Mouse (Mus musculus) forebrain, embryonic 15.5 days (tissue): ENCODE results near the gene Gpr89. TPM values are rescaled to one million over a fixed set of nuclear protein-coding genes. Genes with fewer than 3 reads are reported as not detected.

Source experiments
- ATAC-seq: fragments of 200-750 bp; cut with Nextera tagmentation; replicated peaks from 2 replicates; pipeline ENCODE4 v1.8.0; 2017; ENCODE audit warnings: mild to moderate bottlenecking, moderate TSS enrichment, moderate library complexity
- H3K27ac ChIP-seq: fragments of 300-500 bp; sonication (generic); replicated peaks from 2 replicates; pipeline ENCODE4 v1.5.1; 2015; ENCODE audit warnings: mild to moderate bottlenecking, inconsistent platforms
- H3K27me3 ChIP-seq: fragments of 300-500 bp; sonication (generic); 2 replicates; pipeline ENCODE4 v1.6.1; 2015; ENCODE audit warnings: inconsistent platforms
- H3K36me3 ChIP-seq: fragments of 300-500 bp; sonication (generic); 2 replicates; pipeline ENCODE4 v1.6.1; 2015; ENCODE audit warnings: mild to moderate bottlenecking, inconsistent platforms
- H3K4me1 ChIP-seq: fragments of 300-500 bp; sonication (generic); 2 replicates; pipeline ENCODE4 v1.6.1; 2015; ENCODE audit warnings: inconsistent platforms
- H3K4me2 ChIP-seq: fragments of 300-500 bp; sonication (generic); replicated peaks from 2 replicates; pipeline ENCODE4 v1.6.1; 2015; ENCODE audit warnings: mild to moderate bottlenecking, inconsistent platforms
- H3K4me3 ChIP-seq: fragments of 300-500 bp; sonication (generic); 2 replicates; pipeline ENCODE4 v1.5.1; 2015; ENCODE audit warnings: mild to moderate bottlenecking, inconsistent platforms
- H3K9ac ChIP-seq: fragments of 300-500 bp; sonication (generic); replicated peaks from 2 replicates; pipeline ENCODE4 v1.6.1; 2015; ENCODE audit warnings: mild to moderate bottlenecking, inconsistent platforms
- H3K9me3 ChIP-seq: fragments of 300-500 bp; sonication (generic); 2 replicates; pipeline ENCODE4 v1.6.1; 2016; ENCODE audit warnings: inconsistent platforms
- WGBS: fragments of 180-500 bp; shearing (Covaris S2); methylation state at CpG from one replicate; pipeline ENCODE4 v1.1.7; 2015; ENCODE audit warnings: mixed read lengths; 5-methylcytosine and 5-hydroxymethylcytosine counted together
- polyA plus RNA-seq: library from polyadenylated mRNA; unstranded; fragments of >200 nt; fragmentation: Nextera tagmentation; extraction: Ambion mirVana; gene quantifications from 2 replicates; pipeline ENCODE4 v1.2.1, GENCODE M21; 2015

The Gpr89 gene
- polyA plus RNA-seq, 1 experiment from 2014 or later = 36.3 TPM

GRCm38 (mm10) chr3:96902336-96902999, 2.7 kb downstream of the Gpr89 start:
- Histone ChIP-seq H3K9ac (no peak overlapping the region), H3K27ac (no peak overlapping the region), H3K27me3 (no peaks in the 10 kb centered on the region), H3K4me1 (peaks cover 16% of the 10 kb centered on the region), H3K4me2 (no peak overlapping the region), H3K9me3 (no peaks in the 10 kb centered on the region), H3K4me3 (no peak overlapping the region), H3K36me3 (no peaks in the 10 kb centered on the region)
- 92% methylated on average over 4 of the region's 4 CpGs for WGBS
- no peak for ATAC-seq

- Histone ChIP-seq H3K9me3 (no peaks in the 10 kb centered on the region), H3K9ac (no peak overlapping the region), H3K27me3 (no peaks in the 10 kb centered on the region), H3K27ac (no peak overlapping the region), H3K4me3 (no peak overlapping the region), H3K36me3 (peaks cover 48% of the 10 kb centered on the region), H3K4me2 (no peak overlapping the region), H3K4me1 (no peaks in the 10 kb centered on the region)
- WGBS = 93% methylated on average over 7 of the region's 7 CpGs
- no peak for ATAC-seq
Observed at GRCm38 (mm10) chr3:96883690-96884089, 21.5 kb downstream of the Gpr89 start.

DNA sequence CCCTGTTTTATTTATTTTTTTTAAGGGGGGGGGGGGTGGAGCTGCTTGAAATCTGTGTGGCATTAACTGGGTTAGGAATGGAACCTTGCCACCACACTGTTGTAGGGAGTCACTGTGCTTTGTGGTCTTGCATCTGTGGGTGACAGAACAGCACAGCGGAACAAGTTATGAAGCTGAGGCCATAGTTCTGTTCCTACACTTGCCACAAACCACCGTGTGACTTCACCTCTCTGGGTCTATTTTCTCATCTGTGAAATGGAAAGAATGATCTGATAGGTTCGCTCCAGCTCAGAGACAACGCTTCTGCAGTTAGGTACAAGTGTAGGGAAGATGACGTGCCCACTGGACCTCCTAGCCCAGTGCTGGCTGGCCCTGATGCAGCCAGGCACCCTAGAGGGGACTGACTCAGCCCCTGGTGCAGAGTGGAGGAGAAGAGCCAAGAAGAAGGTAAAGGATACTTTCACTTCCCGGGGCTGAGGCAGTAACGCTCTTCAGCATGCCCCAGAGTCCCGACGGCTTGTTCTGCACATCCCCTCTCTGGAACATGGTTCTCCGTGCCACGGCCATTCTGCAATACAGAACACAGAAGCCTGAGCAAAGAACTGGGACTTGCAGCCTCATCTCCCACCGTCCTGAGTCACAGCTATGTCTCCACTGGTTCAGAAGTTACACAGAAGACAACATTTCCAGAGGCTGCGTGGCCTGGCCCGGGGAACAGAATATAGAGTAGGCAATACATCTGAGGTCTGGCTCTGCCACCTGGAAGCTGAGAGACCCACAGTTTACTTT, 22.9 kb downstream of the Gpr89 start:
- 93% methylated on average over 14 of the region's 14 CpGs for WGBS
- ATAC-seq = no peak
- Histone ChIP-seq H3K36me3 (peaks cover 45% of the 10 kb centered on the region), H3K27me3 (no peaks in the 10 kb centered on the region), H3K9me3 (no peaks in the 10 kb centered on the region), H3K4me2 (no peak overlapping the region), H3K27ac (no peak overlapping the region), H3K4me3 (no peak overlapping the region), H3K4me1 (no peaks in the 10 kb centered on the region), H3K9ac (no peak overlapping the region)

GRCm38 (mm10) chr3:96881557-96881956, 23.6 kb downstream of the Gpr89 start:
- Histone ChIP-seq H3K36me3 (peaks cover 45% of the 10 kb centered on the region), H3K27ac (no peak overlapping the region), H3K4me2 (no peak overlapping the region), H3K9ac (no peak overlapping the region), H3K4me3 (no peak overlapping the region), H3K27me3 (no peaks in the 10 kb centered on the region), H3K9me3 (no peaks in the 10 kb centered on the region), H3K4me1 (no peaks in the 10 kb centered on the region)
- WGBS = 86% methylated on average over 6 of the region's 6 CpGs
- no peak for ATAC-seq

GRCm38 (mm10) chr3:96880385-96880784, 24.8 kb downstream of the Gpr89 start:
- no peaks in the 10 kb centered on the region for H3K4me1 ChIP-seq
- no peak overlapping the region for H3K4me2 ChIP-seq
- H3K9ac ChIP-seq = no peak overlapping the region
- peaks cover 48% of the 10 kb centered on the region for H3K36me3 ChIP-seq
- no peaks in the 10 kb centered on the region for H3K27me3 ChIP-seq
- H3K4me3 ChIP-seq = no peak overlapping the region
- no peak for ATAC-seq
- WGBS = 86% methylated on average over 4 of the region's 4 CpGs
- no peak overlapping the region for H3K27ac ChIP-seq
- H3K9me3 ChIP-seq = no peaks in the 10 kb centered on the region

DNA sequence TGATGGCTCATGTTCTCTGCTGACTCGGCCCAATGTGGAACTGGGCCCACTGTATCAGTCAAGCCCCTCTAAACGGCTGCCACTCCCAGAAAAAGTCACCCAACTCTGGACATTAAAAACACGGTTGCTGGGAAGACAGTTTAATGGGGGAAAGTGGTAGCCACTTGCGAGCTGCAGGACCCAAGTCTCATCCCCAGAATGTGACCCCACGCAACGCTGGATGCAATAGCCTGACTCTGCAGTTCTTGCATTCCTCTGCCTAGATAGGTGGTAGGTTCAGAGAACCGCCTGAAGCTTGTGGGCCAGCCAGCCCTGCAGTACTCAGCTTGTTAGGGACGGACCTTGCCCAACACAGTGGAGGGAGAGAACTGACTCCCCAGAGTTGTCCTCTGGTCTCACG, 25.6 kb downstream of the Gpr89 start:
- no peak overlapping the region for H3K4me2 ChIP-seq
- no peaks in the 10 kb centered on the region for H3K4me1 ChIP-seq
- 91% methylated on average over 9 of the region's 9 CpGs for WGBS
- H3K9ac ChIP-seq = no peak overlapping the region
- H3K9me3 ChIP-seq = no peaks in the 10 kb centered on the region
- H3K4me3 ChIP-seq = no peak overlapping the region
- peaks cover 52% of the 10 kb centered on the region for H3K36me3 ChIP-seq
- no peak for ATAC-seq
- no peaks in the 10 kb centered on the region for H3K27me3 ChIP-seq
- no peak overlapping the region for H3K27ac ChIP-seq

DNA sequence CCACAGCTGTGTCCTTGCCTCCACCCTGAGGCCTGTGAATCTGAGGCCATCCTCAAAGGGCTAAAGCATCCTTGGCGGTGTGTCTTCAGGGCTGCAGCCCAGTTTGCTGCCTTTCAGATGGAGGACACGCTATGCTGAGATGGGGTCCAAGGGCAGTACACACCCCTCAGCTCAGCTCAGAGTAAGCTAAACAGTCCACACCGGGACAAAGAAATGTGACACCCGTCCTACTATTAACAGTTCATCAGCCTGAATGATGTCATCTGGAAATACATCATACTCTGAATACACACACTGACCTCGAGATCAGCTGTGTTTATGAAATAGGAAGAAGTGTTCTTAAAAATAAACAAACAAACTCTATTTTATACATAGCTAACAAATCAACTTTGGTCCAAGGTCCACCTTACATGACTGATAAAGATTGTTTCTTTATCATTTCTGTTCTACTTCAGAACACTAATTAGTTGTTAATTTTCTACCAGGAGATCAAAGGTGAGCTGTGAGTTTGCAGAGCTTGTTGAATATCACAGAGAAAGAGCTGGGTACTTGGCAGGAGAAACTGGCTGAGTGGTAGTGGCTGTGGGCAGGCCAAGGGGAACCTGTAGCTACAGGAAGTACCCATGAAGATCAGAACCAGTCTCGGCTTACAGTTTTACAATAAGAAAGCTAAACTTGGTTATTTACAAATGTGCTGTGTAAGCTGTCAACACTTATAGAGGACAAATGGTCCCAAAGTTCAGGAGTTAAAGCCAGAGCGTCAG, 30.2 kb downstream of the Gpr89 start:
- peaks cover 65% of the 10 kb centered on the region for H3K36me3 ChIP-seq

GRCm38 (mm10) chr3:96872501-96872900, 32.6 kb downstream of the Gpr89 start:
- peaks cover 68% of the 10 kb centered on the region for H3K36me3 ChIP-seq
- ATAC-seq = no peak
- no peaks in the 10 kb centered on the region for H3K27me3 ChIP-seq
- H3K9ac ChIP-seq = no peak overlapping the region
- WGBS = 95% methylated on average over 8 of the region's 8 CpGs
- H3K4me3 ChIP-seq = no peak overlapping the region
- no peak overlapping the region for H3K4me2 ChIP-seq
- H3K4me1 ChIP-seq = no peaks in the 10 kb centered on the region
- H3K9me3 ChIP-seq = no peaks in the 10 kb centered on the region
- H3K27ac ChIP-seq = no peak overlapping the region

More for the DNA sequence above, 30.2 kb downstream of the Gpr89 start:
- H3K9ac ChIP-seq = no peak overlapping the region
- no peak overlapping the region for H3K4me2 ChIP-seq
- no peak overlapping the region for H3K4me3 ChIP-seq
- no peaks in the 10 kb centered on the region for H3K4me1 ChIP-seq
- WGBS = 85% methylated on average over 7 of the region's 7 CpGs
- H3K9me3 ChIP-seq = no peaks in the 10 kb centered on the region
- no peaks in the 10 kb centered on the region for H3K27me3 ChIP-seq
- no peak for ATAC-seq
- no peak overlapping the region for H3K27ac ChIP-seq

- Histone ChIP-seq H3K4me1 (no peaks in the 10 kb centered on the region), H3K27me3 (no peaks in the 10 kb centered on the region), H3K4me3 (no peak overlapping the region), H3K9me3 (no peaks in the 10 kb centered on the region), H3K4me2 (no peak overlapping the region), H3K9ac (no peak overlapping the region), H3K27ac (no peak overlapping the region), H3K36me3 (peaks cover 68% of the 10 kb centered on the region)
- ATAC-seq = no peak
- 88% methylated on average over 8 of the region's 8 CpGs for WGBS
Observed at GRCm38 (mm10) chr3:96871070-96871469, 34.1 kb downstream of the Gpr89 start.

DNA sequence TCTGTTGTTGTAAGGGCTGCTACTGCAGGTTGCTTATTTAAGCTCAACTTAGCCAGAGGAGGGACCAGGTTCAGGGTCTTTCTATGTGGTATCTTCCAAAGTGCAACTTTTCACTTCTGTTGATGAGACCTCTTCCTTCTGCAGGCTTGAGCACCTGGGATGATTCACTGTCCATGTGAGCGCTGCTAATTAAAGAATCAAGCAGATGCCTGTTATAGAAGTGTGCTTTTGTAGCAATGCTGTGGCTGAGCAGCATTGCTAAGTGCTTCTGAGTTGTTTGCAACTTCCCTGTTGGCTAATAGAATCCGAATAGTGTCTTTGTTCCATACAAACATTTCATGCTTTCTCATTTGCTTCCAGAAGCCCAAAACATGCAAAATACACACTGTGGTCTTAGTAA, 34.9 kb downstream of the Gpr89 start:
- Histone ChIP-seq H3K9me3 (no peaks in the 10 kb centered on the region), H3K27me3 (no peaks in the 10 kb centered on the region), H3K36me3 (peaks cover 63% of the 10 kb centered on the region), H3K4me3 (no peak overlapping the region), H3K27ac (no peak overlapping the region), H3K4me1 (no peaks in the 10 kb centered on the region), H3K4me2 (no peak overlapping the region), H3K9ac (no peak overlapping the region)
- no peak for ATAC-seq
- WGBS = 92% methylated on average over 2 of the region's 2 CpGs

- Histone ChIP-seq H3K9me3 (no peaks in the 10 kb centered on the region), H3K27me3 (no peaks in the 10 kb centered on the region), H3K4me3 (no peak overlapping the region), H3K4me1 (no peaks in the 10 kb centered on the region), H3K4me2 (no peak overlapping the region), H3K9ac (no peak overlapping the region), H3K36me3 (peaks cover 53% of the 10 kb centered on the region), H3K27ac (no peak overlapping the region)
- no peak for ATAC-seq
- 90% methylated on average over 7 of the region's 7 CpGs for WGBS
Observed at GRCm38 (mm10) chr3:96869091-96869490, 36.1 kb downstream of the Gpr89 start.

- Histone ChIP-seq H3K4me2 (no peak overlapping the region), H3K36me3 (peaks cover 48% of the 10 kb centered on the region), H3K9ac (no peak overlapping the region), H3K9me3 (no peaks in the 10 kb centered on the region), H3K27me3 (no peaks in the 10 kb centered on the region), H3K4me1 (no peaks in the 10 kb centered on the region), H3K4me3 (no peak overlapping the region), H3K27ac (no peak overlapping the region)
- WGBS = 93% methylated on average over 8 of the region's 8 CpGs
- no peak for ATAC-seq
Observed at GRCm38 (mm10) chr3:96868566-96868965, 36.6 kb downstream of the Gpr89 start.
